Mouse (Mus musculus) heart, embryonic 13.5 days (tissue): ENCODE data around the gene Gmcl1. TPM values are rescaled to one million over a fixed set of nuclear protein-coding genes. Genes with fewer than 3 reads are reported as not detected.

Experiments
- ATAC-seq: fragments of 200-750 bp; cut with Nextera tagmentation; 2 replicates; pipeline ENCODE4 v1.8.0; 2017; ENCODE audit warnings: moderate TSS enrichment; ENCODE audit not compliant: insufficient number of reproducible peaks, low FRiP score, low TSS enrichment; ENCODE audit errors: extremely low read depth
- H3K27ac ChIP-seq: fragments of 300-500 bp; sonication (generic); replicated peaks from 2 replicates; pipeline ENCODE4 v1.5.1; 2015; ENCODE audit warnings: moderate library complexity, mild to moderate bottlenecking, inconsistent platforms
- H3K27me3 ChIP-seq: fragments of 300-500 bp; sonication (generic); replicated peaks from 2 replicates; pipeline ENCODE4 v1.6.1; 2015; ENCODE audit warnings: mild to moderate bottlenecking, inconsistent platforms
- H3K36me3 ChIP-seq: fragments of 300-500 bp; sonication (generic); 2 replicates; pipeline ENCODE4 v1.6.1; 2015; ENCODE audit warnings: mild to moderate bottlenecking, inconsistent platforms
- H3K4me1 ChIP-seq: fragments of 300-500 bp; sonication (generic); 2 replicates; pipeline ENCODE4 v1.6.1; 2015; ENCODE audit warnings: inconsistent platforms
- H3K4me2 ChIP-seq: fragments of 300-500 bp; sonication (generic); 2 replicates; pipeline ENCODE4 v1.6.1; 2015; ENCODE audit warnings: inconsistent platforms, mild to moderate bottlenecking, moderate library complexity
- H3K4me3 ChIP-seq: fragments of 300-500 bp; sonication (generic); 2 replicates; pipeline ENCODE4 v1.5.1; 2015; ENCODE audit warnings: moderate library complexity, mild to moderate bottlenecking, inconsistent platforms
- H3K9ac ChIP-seq: fragments of 300-500 bp; sonication (generic); 2 replicates; pipeline ENCODE4 v1.6.1; 2015; ENCODE audit warnings: inconsistent platforms, mild to moderate bottlenecking, moderate library complexity
- H3K9me3 ChIP-seq: fragments of 300-500 bp; sonication (generic); 2 replicates; pipeline ENCODE4 v1.6.1; 2016; ENCODE audit warnings: inconsistent platforms
- WGBS: fragments of 180-500 bp; shearing (Covaris S2); methylation state at CpG from one replicate; pipeline ENCODE4 v1.1.7; 2015; ENCODE audit warnings: mixed read lengths; 5-methylcytosine and 5-hydroxymethylcytosine counted together
- polyA plus RNA-seq: library from polyadenylated mRNA; unstranded; fragments of >200 nt; fragmentation: Nextera tagmentation; extraction: Ambion mirVana; gene quantifications from 2 replicates; pipeline ENCODE4 v1.2.1, GENCODE M21; 2015

The Gmcl1 gene
- polyA plus RNA-seq, 1 experiment from 2014 or later, result 14.7 TPM

- no peaks in the 10 kb centered on the region for H3K9me3 ChIP-seq
- WGBS, result 81% methylated on average over 3 of the region's 3 CpGs
- H3K4me3 ChIP-seq, result no peak overlapping the region
- H3K27ac ChIP-seq, result no peak overlapping the region
- ATAC-seq, result no peak
- H3K4me1 ChIP-seq, result peaks cover 15% of the 10 kb centered on the region
- no peak overlapping the region for H3K9ac ChIP-seq
- no peaks in the 10 kb centered on the region for H3K27me3 ChIP-seq
- H3K36me3 ChIP-seq, result peaks cover 65% of the 10 kb centered on the region
- H3K4me2 ChIP-seq, result no peak overlapping the region
Measured at GRCm38 (mm10) chr6:86658501-86658900, 74.7 kb downstream of the Gmcl1 start.

DNA sequence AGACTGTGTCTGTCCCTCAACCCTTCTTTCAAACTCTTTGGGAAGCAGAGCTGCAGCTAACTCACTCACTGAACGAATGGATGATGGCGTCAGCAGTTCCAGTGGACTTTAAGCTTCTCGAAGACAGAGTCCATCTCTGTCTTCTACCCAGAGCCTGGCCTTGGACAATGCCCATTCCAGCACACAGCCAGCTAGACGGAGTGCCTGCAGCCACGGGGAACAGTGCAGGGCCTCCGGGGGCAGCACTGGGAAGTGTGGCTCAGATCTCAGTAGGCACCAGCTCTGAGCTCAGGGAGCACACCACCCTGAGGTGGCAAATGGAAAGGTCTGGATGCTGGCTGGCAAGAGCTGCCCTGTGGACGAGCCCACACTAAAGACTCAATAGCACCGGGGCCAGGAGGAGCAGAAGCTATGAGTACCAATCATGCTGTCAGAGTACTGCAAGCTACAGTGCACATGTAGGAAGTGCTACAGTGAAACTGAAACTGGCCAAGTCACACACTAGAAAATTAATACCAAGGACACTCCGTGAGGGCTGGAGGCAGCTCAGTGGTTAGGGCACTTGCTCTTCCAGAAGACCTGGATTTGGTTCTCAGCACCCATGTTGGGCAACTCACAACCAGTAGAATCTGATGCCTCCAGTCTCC is 78.8 kb downstream of the Gmcl1 start:
- WGBS, result 77% methylated on average over 9 of the region's 9 CpGs
- Histone ChIP-seq H3K27me3 (no peaks in the 10 kb centered on the region), H3K36me3 (peaks cover 59% of the 10 kb centered on the region)

GRCm38 (mm10) chr6:86653026-86653425 is 80.2 kb downstream of the Gmcl1 start:
- H3K9ac ChIP-seq, result no peak overlapping the region
- WGBS, result 85% methylated on average over 6 of the region's 6 CpGs
- no peak overlapping the region for H3K4me2 ChIP-seq
- ATAC-seq, result no peak
- no peaks in the 10 kb centered on the region for H3K9me3 ChIP-seq
- no peak overlapping the region for H3K4me3 ChIP-seq
- H3K27ac ChIP-seq, result no peak overlapping the region
- H3K4me1 ChIP-seq, result peaks cover 15% of the 10 kb centered on the region
- H3K27me3 ChIP-seq, result no peaks in the 10 kb centered on the region
- H3K36me3 ChIP-seq, result peaks cover 59% of the 10 kb centered on the region

More for the DNA sequence above, 78.8 kb downstream of the Gmcl1 start:
- Histone ChIP-seq H3K9me3 (no peaks in the 10 kb centered on the region), H3K4me1 (peaks cover 15% of the 10 kb centered on the region), H3K27ac (no peak overlapping the region), H3K4me3 (no peak overlapping the region), H3K4me2 (no peak overlapping the region), H3K9ac (no peak overlapping the region)
- no peak for ATAC-seq

GRCm38 (mm10) chr6:86646143-86646542 is 87.0 kb downstream of the Gmcl1 start:
- Histone ChIP-seq H3K4me3 (no peak overlapping the region), H3K9ac (no peak overlapping the region), H3K36me3 (peaks cover 32% of the 10 kb centered on the region), H3K27me3 (no peaks in the 10 kb centered on the region), H3K9me3 (no peaks in the 10 kb centered on the region), H3K27ac (no peak overlapping the region), H3K4me2 (no peak overlapping the region), H3K4me1 (peaks cover 12% of the 10 kb centered on the region)
- 75% methylated on average over 7 of the region's 7 CpGs for WGBS
- no peak for ATAC-seq

DNA sequence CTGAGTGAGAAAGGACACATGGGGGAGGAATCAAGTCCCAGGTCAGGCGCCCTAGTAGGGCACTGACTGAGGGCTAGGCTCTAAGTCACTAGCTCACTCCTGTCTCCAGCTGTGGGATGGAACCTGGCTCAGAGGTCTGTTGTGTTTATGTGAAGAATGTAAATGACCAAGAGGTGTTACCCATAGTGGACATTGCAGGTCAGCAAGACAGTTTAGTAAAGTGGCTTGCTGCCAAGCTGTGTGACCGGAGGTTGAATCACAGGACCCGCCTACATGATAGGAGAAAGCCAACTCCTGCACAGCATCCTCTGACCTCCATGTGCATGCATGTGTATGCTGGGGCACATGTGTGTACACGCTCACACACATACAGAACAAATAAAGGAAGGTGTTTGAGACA is 87.6 kb downstream of the Gmcl1 start:
- Histone ChIP-seq H3K27ac (no peak overlapping the region), H3K4me2 (no peak overlapping the region), H3K4me1 (peaks cover 12% of the 10 kb centered on the region), H3K9ac (no peak overlapping the region), H3K9me3 (no peaks in the 10 kb centered on the region), H3K36me3 (peaks cover 26% of the 10 kb centered on the region), H3K4me3 (no peak overlapping the region), H3K27me3 (no peaks in the 10 kb centered on the region)
- ATAC-seq, result no peak
- WGBS, result 61% methylated on average over 4 of the region's 4 CpGs

DNA sequence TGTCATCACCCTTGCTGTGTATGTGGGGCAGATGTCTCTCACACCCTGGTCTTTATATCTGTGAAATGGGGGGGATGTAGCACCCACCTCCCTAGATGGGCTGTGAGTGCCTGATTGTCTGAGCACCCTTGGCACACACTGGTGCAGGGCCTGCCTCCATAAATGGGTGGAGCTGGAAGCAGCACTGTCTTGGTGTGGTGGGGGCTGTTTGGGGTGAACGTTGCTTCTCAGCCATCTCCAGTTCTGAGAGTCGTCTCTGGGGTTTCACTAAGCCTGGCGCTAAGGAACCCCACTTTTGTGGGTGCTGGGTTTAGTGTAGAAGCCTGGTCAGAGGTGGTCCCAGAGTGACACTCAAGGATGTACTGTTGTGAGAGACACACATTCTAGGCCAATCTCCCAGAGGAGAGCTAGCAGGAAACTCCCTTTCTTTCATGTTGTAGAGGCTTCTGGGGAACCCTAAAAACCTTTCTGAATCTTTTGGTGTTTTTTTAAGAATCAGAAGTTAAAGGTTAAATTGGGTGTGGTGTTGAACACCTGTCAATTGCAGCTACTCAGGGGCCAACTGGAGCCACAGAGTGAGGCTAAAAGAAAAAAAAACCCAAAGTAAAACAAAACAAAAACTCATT is 88.3 kb downstream of the Gmcl1 start:
- 68% methylated on average over 3 of the region's 3 CpGs for WGBS
- peaks cover 19% of the 10 kb centered on the region for H3K36me3 ChIP-seq
- H3K4me1 ChIP-seq, result peaks cover 12% of the 10 kb centered on the region
- H3K4me2 ChIP-seq, result no peak overlapping the region
- no peak for ATAC-seq
- no peak overlapping the region for H3K27ac ChIP-seq
- no peak overlapping the region for H3K9ac ChIP-seq
- H3K27me3 ChIP-seq, result no peaks in the 10 kb centered on the region
- H3K4me3 ChIP-seq, result no peak overlapping the region
- H3K9me3 ChIP-seq, result no peaks in the 10 kb centered on the region

Other genes with a start within 250 kb of the Gmcl1 start
- gene Pcbp1, start 207.1 kb downstream of the Gmcl1 start, polyA plus RNA-seq, result 218 and 286 TPM in 2 replicates
- gene Asprv1, start 105.2 kb downstream of the Gmcl1 start, polyA plus RNA-seq, result 0.09 TPM in 2 replicates
- gene Mxd1, start 64.2 kb downstream of the Gmcl1 start, polyA plus RNA-seq, result 8.5 and 10.0 TPM in 2 replicates
- gene Snrnp27, start 48.9 kb downstream of the Gmcl1 start, polyA plus RNA-seq, result 72.2 and 81.7 TPM in 2 replicates
- gene Anxa4, start 60.2 kb upstream of the Gmcl1 start, polyA plus RNA-seq, result 20.1 and 24.2 TPM in 2 replicates
- 16.1 and 18.2 TPM in 2 replicates for gene Aak1, start 116.1 kb upstream of the Gmcl1 start, polyA plus RNA-seq